Mouse (Mus musculus) bone marrow macrophage, adult 2 months (primary cell): Measurements from ENCODE around the gene Gpd1l. TPM values are rescaled to one million over a fixed set of nuclear protein-coding genes. Genes with fewer than 3 reads are reported as not detected.

Source experiments
- H3K27ac ChIP-seq: 2 replicates; pipeline ENCODE4 v1.5.1; 2012; ENCODE audit warnings: low read depth, low read length; ENCODE audit not compliant: insufficient read depth
- H3K4me1 ChIP-seq: 2 replicates; pipeline ENCODE4 v1.6.1; 2012; ENCODE audit warnings: low read length; ENCODE audit not compliant: control insufficient read depth, insufficient read depth
- H3K4me3 ChIP-seq: 2 replicates; pipeline ENCODE4 v1.5.1; 2012; ENCODE audit warnings: mild to moderate bottlenecking, low read length, moderate library complexity; ENCODE audit not compliant: insufficient read depth
- CTCF ChIP-seq: IDR thresholded peaks from 2 replicates; pipeline ENCODE4 v1.5.1; 2012; ENCODE audit warnings: low read depth, mild to moderate bottlenecking, low read length, moderate library complexity
- POLR2A ChIP-seq: IDR thresholded peaks from 2 replicates; pipeline ENCODE4 v1.6.1; 2012; ENCODE audit warnings: mild to moderate bottlenecking, low read depth, low read length, borderline replicate concordance
- polyA plus RNA-seq: library from polyadenylated mRNA; stranded (reverse); fragments of >200 nt; gene quantifications from 2 replicates; pipeline ENCODE4 v1.2.4, GENCODE M21; 2012; ENCODE audit not compliant: missing spikeins, insufficient read depth, insufficient read length

Gpd1l gene
- polyA plus RNA-seq, 1 experiment: 21.5 TPM

DNA sequence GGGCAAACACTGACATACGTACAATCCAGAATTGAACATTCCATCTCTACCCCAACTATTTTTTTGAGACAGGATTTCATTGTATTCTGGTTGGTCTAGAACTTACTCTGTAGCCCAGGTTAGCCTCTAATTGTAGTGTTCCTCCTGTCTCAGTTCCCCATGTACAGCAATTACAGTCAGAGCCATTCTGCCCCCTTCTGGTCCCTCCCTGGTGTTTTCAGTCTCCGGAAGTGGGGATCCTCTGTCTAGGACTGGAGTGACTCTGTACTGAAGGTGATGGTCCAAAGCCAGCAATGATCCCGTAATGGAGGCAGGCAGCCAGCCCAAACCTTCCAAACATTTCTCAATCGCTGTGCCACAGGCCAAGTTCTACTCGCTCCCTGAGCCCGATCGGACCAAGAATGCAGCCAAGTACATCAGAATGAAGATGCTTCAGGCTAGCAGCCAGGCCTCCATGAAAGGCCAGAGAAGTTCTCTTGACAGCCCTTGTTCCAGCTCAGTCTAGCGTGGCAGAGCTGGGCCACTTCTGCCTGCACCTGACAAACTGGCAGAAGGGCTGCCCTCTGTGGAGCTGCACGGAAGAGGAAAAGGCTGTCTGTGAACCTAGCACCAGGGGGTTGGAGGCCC lies 3.2 kb downstream of the Gpd1l start:
- H3K4me1 ChIP-seq: peaks cover 21% of the 10 kb centered on the region
- no peak overlapping the region for H3K27ac ChIP-seq
- H3K4me3 ChIP-seq: no peak overlapping the region
- TF ChIP-seq CTCF (no peak), POLR2A (no peak)

DNA sequence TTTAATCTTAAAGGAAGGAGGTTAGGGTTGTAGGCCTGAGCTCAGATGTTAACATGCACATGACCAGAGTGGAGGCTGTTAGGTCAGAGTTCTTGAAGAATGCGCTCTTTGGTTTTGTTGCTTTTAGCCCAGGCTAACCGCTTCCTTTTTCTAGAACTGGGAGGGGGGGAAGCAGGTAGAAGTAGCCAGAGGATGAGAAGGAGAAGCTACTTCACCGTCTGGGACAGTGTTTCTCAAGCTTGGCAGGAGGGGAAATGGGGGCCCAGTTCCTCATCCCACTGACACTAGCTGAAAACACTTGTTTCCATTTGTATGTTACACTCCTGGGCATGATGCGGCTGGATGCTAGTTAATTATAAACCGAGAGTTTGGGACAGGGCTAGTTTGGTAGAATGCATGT lies 8.2 kb downstream of the Gpd1l start:
- TF ChIP-seq POLR2A (no peak), CTCF (no peak)
- H3K27ac ChIP-seq: 0 out of 2 replicates have a peak overlapping the region, but pooled peaks have one; percentile 14
- peaks cover 30% of the 10 kb centered on the region for H3K4me1 ChIP-seq
- no peak overlapping the region for H3K4me3 ChIP-seq

DNA sequence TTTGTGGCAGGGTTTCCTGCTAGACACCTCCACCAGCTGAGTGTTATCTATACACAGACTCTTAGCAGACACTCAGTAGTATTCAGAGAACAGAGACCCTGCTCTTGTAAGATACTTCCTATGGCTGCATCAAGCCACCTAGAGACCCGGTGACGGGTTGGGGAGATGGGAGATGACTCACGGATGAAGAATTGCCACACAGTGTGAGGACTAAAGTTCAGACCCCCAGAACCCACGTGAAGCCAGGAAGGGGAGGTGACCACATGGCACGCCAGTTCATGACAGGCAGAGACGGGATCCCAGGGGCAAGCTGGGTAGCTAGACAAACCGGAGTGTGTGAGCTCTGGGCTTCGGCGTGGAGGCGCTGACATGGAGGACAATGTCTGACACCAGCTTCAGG lies 8.7 kb downstream of the Gpd1l start:
- Histone ChIP-seq H3K4me1 (peaks cover 34% of the 10 kb centered on the region), H3K4me3 (no peak overlapping the region), H3K27ac (0 out of 2 replicates have a peak overlapping the region, but pooled peaks have one; percentile 14)
- TF ChIP-seq CTCF: no peak
- TF ChIP-seq POLR2A: no peak

DNA sequence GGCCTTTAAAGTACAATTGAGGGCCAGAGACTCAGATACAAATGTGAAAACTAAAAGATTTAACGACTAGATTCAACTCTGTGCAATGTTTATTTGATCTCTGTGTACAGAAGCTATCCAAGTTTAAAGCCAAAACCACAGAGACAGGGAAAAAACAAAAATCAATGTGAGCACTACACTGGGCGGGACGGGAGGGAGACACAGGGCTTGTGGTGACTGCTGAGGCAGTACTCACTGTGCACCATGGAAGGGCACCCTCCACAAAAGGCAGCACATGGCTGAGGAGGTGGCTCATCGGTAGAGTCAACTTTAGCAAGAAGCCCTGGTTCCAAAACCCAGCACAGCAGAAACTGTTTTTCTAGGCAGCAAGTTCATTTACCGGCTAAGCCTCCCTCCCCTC lies 9.3 kb downstream of the Gpd1l start:
- no peak overlapping the region for H3K27ac ChIP-seq
- peaks cover 37% of the 10 kb centered on the region for H3K4me1 ChIP-seq
- no peak for TF ChIP-seq CTCF
- no peak for TF ChIP-seq POLR2A
- H3K4me3 ChIP-seq: no peak overlapping the region

- TF ChIP-seq POLR2A (no peak), CTCF (no peak)
- Histone ChIP-seq H3K4me1 (peaks cover 30% of the 10 kb centered on the region), H3K27ac (no peak overlapping the region)
Measured at GRCm38 (mm10) chr9:114922209-114922608, 11.6 kb downstream of the Gpd1l start.

DNA sequence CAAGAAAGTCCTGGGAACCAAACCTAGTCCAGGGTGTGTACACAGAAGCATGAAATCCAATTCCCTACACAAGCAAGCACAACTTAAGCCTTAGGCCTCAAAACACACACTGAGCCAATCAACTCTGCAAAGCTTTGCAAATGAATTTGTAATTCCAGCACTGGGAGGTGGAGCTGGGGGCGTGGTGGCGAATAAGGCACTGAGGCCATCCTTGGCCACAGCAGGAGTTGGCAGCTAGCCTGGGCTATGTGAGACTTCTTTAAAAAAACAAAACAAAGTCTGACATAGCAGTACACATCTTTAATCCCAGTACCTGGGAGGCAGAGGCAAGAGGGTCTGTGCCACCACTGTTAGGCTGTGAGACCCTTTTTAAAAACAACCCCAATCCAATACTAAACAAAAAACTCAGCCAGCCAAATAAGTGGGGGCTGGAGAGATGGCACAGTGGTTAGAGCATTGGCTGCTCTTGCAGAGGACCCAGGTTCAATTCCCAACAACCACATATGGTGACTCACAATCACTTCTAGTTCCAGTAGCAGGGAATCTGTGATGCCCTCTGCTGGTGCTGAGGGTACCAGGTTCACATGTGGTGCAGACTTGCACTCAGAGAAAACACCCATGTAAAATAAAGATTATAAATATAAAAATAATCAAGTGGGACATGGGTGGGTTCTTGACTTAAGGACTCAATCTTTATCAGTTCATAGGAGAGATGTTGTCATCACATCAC lies 12.3 kb downstream of the Gpd1l start:
- H3K4me3 ChIP-seq: no peak overlapping the region

More at GRCm38 (mm10) chr9:114922209-114922608, 11.6 kb downstream of the Gpd1l start:
- no peak overlapping the region for H3K4me3 ChIP-seq

DNA sequence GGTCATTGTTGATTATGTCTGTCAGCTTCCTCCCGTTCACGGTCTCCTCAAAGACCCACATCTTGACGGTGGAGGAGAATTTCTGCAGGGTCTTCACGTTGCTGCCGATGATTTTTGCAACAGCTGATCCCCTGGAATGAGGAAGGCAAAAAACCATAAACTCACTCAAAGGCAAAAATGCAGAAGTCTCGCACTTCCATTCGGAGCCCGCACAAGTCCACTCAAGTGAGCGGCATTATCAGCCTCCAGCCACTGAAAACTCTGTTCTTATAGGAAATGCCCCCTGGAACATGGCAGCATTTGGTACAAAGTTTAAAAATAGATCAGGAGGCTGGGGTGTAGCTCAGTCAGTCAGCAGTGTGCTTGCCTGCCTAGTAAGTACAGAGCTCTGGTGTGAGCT lies 13.2 kb downstream of the Gpd1l start:
- Histone ChIP-seq H3K4me3 (no peak overlapping the region), H3K27ac (no peak overlapping the region), H3K4me1 (peaks cover 24% of the 10 kb centered on the region)
- TF ChIP-seq POLR2A (no peak), CTCF (no peak)

More for the DNA sequence above, 12.3 kb downstream of the Gpd1l start:
- no peak for TF ChIP-seq CTCF
- no peak for TF ChIP-seq POLR2A
- Histone ChIP-seq H3K27ac (no peak overlapping the region), H3K4me1 (peaks cover 30% of the 10 kb centered on the region)

DNA sequence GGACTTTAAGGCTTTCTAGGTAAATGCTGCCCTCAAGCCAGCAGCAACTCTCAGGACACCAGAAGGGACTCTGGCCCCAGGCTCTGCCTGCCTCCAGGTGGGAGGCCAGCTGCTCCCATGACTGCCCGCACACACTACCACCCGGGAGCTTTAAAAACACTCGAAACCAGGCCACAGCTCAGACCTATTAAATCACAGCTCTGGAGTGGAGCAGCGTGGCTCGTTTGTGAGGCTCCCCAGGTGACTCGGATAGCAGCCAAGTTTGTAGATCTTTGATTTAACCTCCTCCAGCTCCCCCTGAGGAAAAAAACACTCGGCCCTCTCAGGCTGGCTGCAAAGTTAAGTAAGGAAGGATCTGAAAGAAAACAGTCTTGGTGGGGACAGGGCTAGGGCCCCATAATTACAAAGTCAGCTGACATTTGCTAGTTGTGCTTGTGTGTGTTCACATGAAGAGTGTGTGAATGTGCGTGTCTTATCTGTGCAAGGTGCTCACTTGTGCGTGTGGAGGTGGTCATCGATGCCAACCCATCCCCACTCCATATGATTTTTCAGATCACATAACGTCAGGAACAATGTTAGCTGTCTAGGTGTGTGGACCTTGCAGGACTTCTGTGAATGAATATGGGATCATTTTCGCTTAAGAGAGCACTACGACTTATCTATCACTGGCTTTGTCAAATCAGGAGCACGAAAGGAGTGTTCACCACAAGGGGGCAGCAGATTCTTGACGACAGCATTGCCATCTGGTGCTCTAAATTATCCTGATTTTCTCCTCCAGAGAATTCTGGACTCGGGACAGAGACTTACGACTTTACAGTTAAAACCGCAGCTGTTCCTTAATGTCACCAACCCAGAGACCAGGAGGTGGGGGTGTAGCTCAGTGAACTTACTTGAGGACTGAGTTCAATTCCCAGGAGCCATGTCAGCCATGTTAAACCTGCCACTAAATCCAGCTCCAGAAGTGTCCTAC lies 20.8 kb downstream of the Gpd1l start:
- Histone ChIP-seq H3K27ac (no peak overlapping the region), H3K4me3 (no peak overlapping the region), H3K4me1 (no peaks in the 10 kb centered on the region)
- TF ChIP-seq CTCF (no peak), POLR2A (no peak)

GRCm38 (mm10) chr9:114907509-114907908 lies 26.3 kb downstream of the Gpd1l start:
- Histone ChIP-seq H3K4me3 (no peak overlapping the region), H3K4me1 (no peaks in the 10 kb centered on the region), H3K27ac (no peak overlapping the region)
- TF ChIP-seq POLR2A (no peak), CTCF (no peak)
